Mouse (Mus musculus) stomach, postnatal 0 days (tissue): ENCODE measurements around the gene Aldh1b1.

Source experiments
- CTCF ChIP-seq: IDR thresholded peaks from 2 replicates; pipeline ENCODE4 v1.5.1; 2016; ENCODE audit warnings: antibody characterized with exemption, low read depth, mild to moderate bottlenecking, moderate library complexity
- EP300 ChIP-seq: optimal IDR thresholded peaks from 2 replicates; pipeline ENCODE3; 2016; ENCODE audit warnings: antibody characterized with exemption

GRCm38 (mm10) chr4:45808034-45808433, 9.2 kb downstream of the Aldh1b1 start:
- TF ChIP-seq CTCF (no peak), EP300 (no peak)
